Mouse (Mus musculus) embryo, embryonic 9.5 days (tissue): ENCODE measurements around the gene Flna.
A peak's percentile ranks its signal among the peaks of the same experiment; 100 is the strongest.
"Not testable (repeated sequence)": the region's sequence is repeated elsewhere in the genome, so short reads cannot be mapped to it uniquely, and the experiment has no call there.

Source experiments
- DNase-seq: peaks from one replicate; pipeline ENCODE4 v3.0.0-alpha.2; 2017; ENCODE audit errors: extremely low spot score

Gene Flna

GRCm38 (mm10) chrX:74246213-74246681 lies 3.4 kb downstream of the Flna start:
- DNase-seq, result peak; percentile 84

- DNase-seq, result peak; percentile 60
Measured at GRCm38 (mm10) chrX:74245687-74246086, 3.9 kb downstream of the Flna start.

- DNase-seq, result no peak
Measured at GRCm38 (mm10) chrX:74245107-74245506, 4.5 kb downstream of the Flna start.

- peak; percentile 68 for DNase-seq
Measured at GRCm38 (mm10) chrX:74244614-74245083, 5.0 kb downstream of the Flna start.

- DNase-seq, result no peak
Measured at GRCm38 (mm10) chrX:74243807-74244206, 5.8 kb downstream of the Flna start.

GRCm38 (mm10) chrX:74243396-74243795 lies 6.2 kb downstream of the Flna start:
- DNase-seq, result no peak

- DNase-seq, result no peak
Measured at GRCm38 (mm10) chrX:74240332-74240731, 9.3 kb downstream of the Flna start.

GRCm38 (mm10) chrX:74233196-74233595 lies 16.4 kb downstream of the Flna start:
- DNase-seq, result no peak

- DNase-seq, result no peak
Measured at GRCm38 (mm10) chrX:74230038-74230437, 19.6 kb downstream of the Flna start.

GRCm38 (mm10) chrX:74220099-74220498 lies 29.5 kb downstream of the Flna start:
- not testable (repeated sequence) for DNase-seq

GRCm38 (mm10) chrX:74219449-74219848 lies 30.2 kb downstream of the Flna start:
- no peak for DNase-seq

- no peak for DNase-seq
Measured at GRCm38 (mm10) chrX:74218496-74218895, 31.1 kb downstream of the Flna start.

GRCm38 (mm10) chrX:74203556-74203955 lies 46.1 kb downstream of the Flna start:
- DNase-seq, result no peak

- DNase-seq, result no peak
Measured at GRCm38 (mm10) chrX:74176959-74177358, 72.7 kb downstream of the Flna start, which contains the start of gene Tktl1. TSS of gene Tktl1 (plus strand) at chrX:74177259.
